Mouse (Mus musculus): ENCODE data around the gene Phtf2. TPM values are rescaled to one million over a fixed set of nuclear protein-coding genes. Genes with fewer than 3 reads are reported as not detected.

Gene Phtf2
- polyA plus RNA-seq, 1 experiment from 2014 or later, result 3.2 TPM

DNA sequence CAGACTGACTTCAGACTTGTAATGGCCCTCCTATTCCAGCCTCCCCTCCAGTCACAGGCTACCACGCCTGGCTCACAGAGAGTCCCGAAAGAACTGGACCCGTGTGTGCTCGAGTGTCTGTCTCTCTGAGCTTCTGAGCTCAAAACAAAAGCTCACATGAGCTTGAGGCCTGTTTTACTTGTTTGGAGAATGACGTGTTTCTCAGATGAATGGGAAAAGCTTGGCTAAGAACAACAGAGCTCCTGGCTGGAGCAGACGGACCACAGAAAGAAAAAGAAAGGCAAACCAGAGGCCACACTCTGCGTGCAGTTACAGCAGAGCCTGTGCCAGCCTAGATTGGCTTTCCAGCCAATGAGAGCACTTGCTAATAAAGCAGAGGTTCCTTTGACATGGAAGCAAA is 130.2 kb downstream of the Phtf2 start:
- TF ChIP-seq EP300 (IDR thresholded peaks at IDR 0.05; ENCODE audit: low read depth), result no peak
- TF ChIP-seq CTCF (IDR thresholded peaks at IDR 0.05; ENCODE audit: low read depth), result no peak
- H3K4me1 ChIP-seq (ENCODE audit: insufficient read depth), result no peaks in the 10 kb centered on the region
- no peaks in the 10 kb centered on the region for H3K36me3 ChIP-seq (replicated peaks; ENCODE audit: insufficient read depth, low read length)
- no peak overlapping the region for H3K27ac ChIP-seq (ENCODE audit: low read depth)
- no peak overlapping the region for H3K4me3 ChIP-seq (ENCODE audit: low read depth, low read length)
- H3K27me3 ChIP-seq (ENCODE audit: insufficient read depth, low read length), result no peaks in the 10 kb centered on the region
- no peak overlapping the region for H3K4me2 ChIP-seq (ENCODE audit: low read depth, low read length)
- no peak overlapping the region for H3K9ac ChIP-seq (replicated peaks)
- no peak for ATAC-seq
- WGBS (ENCODE audit: insufficient replicate concordance), result 81% methylated on average over 7 of the region's 7 CpGs
- DNase-seq, result no peak
- no peaks in the 10 kb centered on the region for H3K9me3 ChIP-seq (ENCODE audit: low read length)

DNA sequence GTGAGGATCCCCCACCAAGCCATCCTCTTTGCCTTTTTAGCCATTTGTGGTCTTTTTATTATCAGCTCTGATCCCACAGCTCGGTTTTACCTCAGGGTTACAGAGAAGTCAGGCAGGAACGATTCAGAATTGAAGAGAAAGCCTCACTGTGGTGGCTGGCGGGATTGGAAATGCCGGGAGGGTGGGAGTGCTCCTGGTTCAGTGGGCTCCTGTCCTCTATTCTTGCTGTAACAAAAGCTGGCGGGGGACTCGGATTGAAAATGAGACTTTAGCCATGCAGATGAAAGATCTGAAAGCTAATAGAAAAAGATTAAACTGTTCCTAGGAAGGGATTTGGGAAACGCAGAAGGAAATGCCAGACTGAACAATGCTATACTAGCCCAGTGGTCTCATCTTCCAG is 130.9 kb downstream of the Phtf2 start:
- no peaks in the 10 kb centered on the region for H3K9me3 ChIP-seq (ENCODE audit: low read length)
- no peak overlapping the region for H3K4me2 ChIP-seq (ENCODE audit: low read depth, low read length)
- no peaks in the 10 kb centered on the region for H3K36me3 ChIP-seq (replicated peaks; ENCODE audit: insufficient read depth, low read length)
- H3K4me3 ChIP-seq (ENCODE audit: low read depth, low read length), result no peak overlapping the region
- no peaks in the 10 kb centered on the region for H3K27me3 ChIP-seq (ENCODE audit: insufficient read depth, low read length)
- H3K4me1 ChIP-seq (ENCODE audit: insufficient read depth), result no peaks in the 10 kb centered on the region
- ATAC-seq, result no peak
- H3K9ac ChIP-seq (replicated peaks), result no peak overlapping the region
- H3K27ac ChIP-seq (ENCODE audit: low read depth), result no peak overlapping the region
- 71% methylated on average over 7 of the region's 7 CpGs for WGBS (ENCODE audit: insufficient replicate concordance)
- TF ChIP-seq EP300 (IDR thresholded peaks at IDR 0.05; ENCODE audit: low read depth), result no peak
- TF ChIP-seq CTCF (IDR thresholded peaks at IDR 0.05; ENCODE audit: low read depth), result no peak
- no peak for DNase-seq

DNA sequence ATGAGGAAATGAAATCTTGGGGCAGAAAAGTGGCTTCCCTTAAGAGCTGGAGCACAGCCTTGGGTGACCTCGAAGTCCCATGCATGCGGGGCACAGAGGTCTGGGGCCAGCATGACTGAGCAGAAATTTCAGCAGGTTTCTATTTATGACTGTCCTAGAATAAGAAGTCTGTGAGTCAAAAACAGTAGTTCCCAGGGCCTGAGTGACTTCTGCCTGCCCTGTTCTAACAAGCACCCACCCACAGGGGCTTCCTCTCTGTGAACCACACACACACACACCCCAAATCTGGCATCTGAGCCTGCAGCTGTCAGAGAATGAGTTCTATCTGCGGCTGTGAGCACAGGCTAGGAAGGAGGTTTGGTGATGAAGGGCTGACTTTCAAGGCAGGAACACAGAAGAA is 132.4 kb downstream of the Phtf2 start:
- H3K36me3 ChIP-seq (replicated peaks; ENCODE audit: insufficient read depth, low read length), result no peaks in the 10 kb centered on the region
- no peak overlapping the region for H3K4me2 ChIP-seq (ENCODE audit: low read depth, low read length)
- DNase-seq, result no peak
- H3K27me3 ChIP-seq (ENCODE audit: insufficient read depth, low read length), result no peaks in the 10 kb centered on the region
- TF ChIP-seq CTCF (IDR thresholded peaks at IDR 0.05; ENCODE audit: low read depth) (no peak), EP300 (IDR thresholded peaks at IDR 0.05; ENCODE audit: low read depth) (no peak)
- H3K27ac ChIP-seq (ENCODE audit: low read depth), result no peak overlapping the region
- no peak overlapping the region for H3K4me3 ChIP-seq (ENCODE audit: low read depth, low read length)
- H3K9ac ChIP-seq (replicated peaks), result no peak overlapping the region
- ATAC-seq, result no peak
- H3K9me3 ChIP-seq (ENCODE audit: low read length), result no peaks in the 10 kb centered on the region
- WGBS (ENCODE audit: insufficient replicate concordance), result 31% methylated on average over 3 of the region's 3 CpGs
- no peaks in the 10 kb centered on the region for H3K4me1 ChIP-seq (ENCODE audit: insufficient read depth)

DNA sequence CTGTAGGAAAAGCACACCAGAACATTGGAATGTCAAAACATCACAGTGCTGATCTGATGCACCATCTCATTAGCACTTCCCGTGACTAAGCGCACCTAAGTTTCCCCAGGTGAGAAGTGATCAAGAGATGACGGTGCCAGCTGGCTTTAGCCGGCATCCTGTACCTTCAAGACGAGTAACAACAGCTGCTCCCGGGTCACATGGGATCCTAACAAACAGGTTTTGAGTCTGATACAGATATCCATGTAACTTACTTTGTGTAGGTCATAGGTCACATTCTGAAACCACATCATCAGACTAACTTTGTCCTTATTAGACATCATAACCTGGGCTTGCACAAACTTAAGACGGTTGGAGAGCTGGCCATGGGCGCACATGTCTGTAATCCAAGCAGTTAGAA is 133.1 kb downstream of the Phtf2 start:
- Histone ChIP-seq H3K27ac (ENCODE audit: low read depth) (no peak overlapping the region), H3K9me3 (ENCODE audit: low read length) (no peaks in the 10 kb centered on the region), H3K36me3 (replicated peaks; ENCODE audit: insufficient read depth, low read length) (no peaks in the 10 kb centered on the region), H3K4me2 (ENCODE audit: low read depth, low read length) (no peak overlapping the region), H3K4me3 (ENCODE audit: low read depth, low read length) (no peak overlapping the region), H3K4me1 (ENCODE audit: insufficient read depth) (no peaks in the 10 kb centered on the region), H3K9ac (replicated peaks) (no peak overlapping the region), H3K27me3 (ENCODE audit: insufficient read depth, low read length) (no peaks in the 10 kb centered on the region)
- DNase-seq (no peak), ATAC-seq (no peak)
- WGBS (ENCODE audit: insufficient replicate concordance), result 85% methylated on average over 8 of the region's 8 CpGs
- TF ChIP-seq CTCF (IDR thresholded peaks at IDR 0.05; ENCODE audit: low read depth), result no peak
- TF ChIP-seq EP300 (IDR thresholded peaks at IDR 0.05; ENCODE audit: low read depth), result no peak

DNA sequence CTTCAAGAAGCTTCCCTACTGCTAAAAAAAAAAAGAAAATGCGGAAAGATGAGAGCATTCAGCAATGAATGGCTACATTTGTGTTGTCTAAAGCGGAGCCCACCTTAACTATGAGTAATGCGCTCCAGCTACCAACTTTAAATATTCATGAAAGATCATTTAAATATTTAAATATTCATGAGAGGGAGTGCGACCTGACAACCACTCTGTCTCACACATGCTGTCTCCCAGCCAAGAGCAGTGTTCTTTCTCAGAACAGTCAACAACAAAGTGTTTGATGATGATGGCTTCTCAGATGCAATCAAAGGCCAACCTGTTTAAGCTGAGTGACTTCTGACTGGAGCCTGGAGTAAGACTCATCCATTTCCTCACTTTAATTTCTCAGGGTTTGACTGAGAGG is 133.8 kb downstream of the Phtf2 start:
- Histone ChIP-seq H3K27ac (ENCODE audit: low read depth) (no peak overlapping the region), H3K36me3 (replicated peaks; ENCODE audit: insufficient read depth, low read length) (no peaks in the 10 kb centered on the region), H3K9ac (replicated peaks) (no peak overlapping the region), H3K4me3 (ENCODE audit: low read depth, low read length) (no peak overlapping the region), H3K27me3 (ENCODE audit: insufficient read depth, low read length) (no peaks in the 10 kb centered on the region), H3K4me2 (ENCODE audit: low read depth, low read length) (no peak overlapping the region), H3K4me1 (ENCODE audit: insufficient read depth) (no peaks in the 10 kb centered on the region), H3K9me3 (ENCODE audit: low read length) (no peaks in the 10 kb centered on the region)
- DNase-seq, result no peak
- no peak for ATAC-seq
- TF ChIP-seq CTCF (IDR thresholded peaks at IDR 0.05; ENCODE audit: low read depth) (no peak), EP300 (IDR thresholded peaks at IDR 0.05; ENCODE audit: low read depth) (no peak)
- 82% methylated on average over 4 of the region's 4 CpGs for WGBS (ENCODE audit: insufficient replicate concordance)

- 85% methylated on average over 8 of the region's 8 CpGs for WGBS (ENCODE audit: insufficient replicate concordance)
- no peaks in the 10 kb centered on the region for H3K9me3 ChIP-seq (ENCODE audit: low read length)
- no peak overlapping the region for H3K9ac ChIP-seq (replicated peaks)
Measured at GRCm38 (mm10) chr5:20741936-20742335, 140.0 kb downstream of the Phtf2 start.

DNA sequence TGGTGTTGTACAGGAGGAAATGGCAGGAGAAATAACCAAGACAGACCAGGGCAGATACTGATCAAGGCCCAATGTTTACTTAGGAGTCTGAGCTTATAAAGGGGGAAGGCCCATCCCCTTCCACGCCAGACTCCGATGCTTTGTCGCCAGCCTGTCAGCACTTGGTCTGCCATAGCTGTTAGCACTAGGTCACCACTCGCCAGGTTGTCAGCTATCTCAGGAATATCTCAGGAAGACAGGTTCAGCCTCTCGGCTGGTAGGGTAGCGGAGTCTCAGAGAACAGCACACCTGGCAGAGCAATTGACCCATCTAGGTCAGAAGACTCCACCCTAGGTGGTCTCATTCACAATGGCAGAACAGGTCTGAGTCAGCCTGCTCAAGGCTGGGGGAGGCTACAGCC is 140.7 kb downstream of the Phtf2 start:
- Histone ChIP-seq H3K36me3 (replicated peaks; ENCODE audit: insufficient read depth, low read length) (no peaks in the 10 kb centered on the region), H3K9ac (replicated peaks) (no peak overlapping the region), H3K27ac (ENCODE audit: low read depth) (no peak overlapping the region), H3K4me3 (ENCODE audit: low read depth, low read length) (no peak overlapping the region), H3K4me2 (ENCODE audit: low read depth, low read length) (no peak overlapping the region), H3K9me3 (ENCODE audit: low read length) (no peaks in the 10 kb centered on the region), H3K4me1 (ENCODE audit: insufficient read depth) (no peaks in the 10 kb centered on the region), H3K27me3 (ENCODE audit: insufficient read depth, low read length) (no peaks in the 10 kb centered on the region)
- 73% methylated on average over 6 of the region's 6 CpGs for WGBS (ENCODE audit: insufficient replicate concordance)
- no peak for DNase-seq
- ATAC-seq, result no peak
- TF ChIP-seq CTCF (IDR thresholded peaks at IDR 0.05; ENCODE audit: low read depth) (no peak), EP300 (IDR thresholded peaks at IDR 0.05; ENCODE audit: low read depth) (no peak)

More at GRCm38 (mm10) chr5:20741936-20742335, 140.0 kb downstream of the Phtf2 start:
- no peak for DNase-seq
- no peak for ATAC-seq
- H3K27ac ChIP-seq (ENCODE audit: low read depth), result no peak overlapping the region
- H3K36me3 ChIP-seq (replicated peaks; ENCODE audit: insufficient read depth, low read length), result no peaks in the 10 kb centered on the region
- no peaks in the 10 kb centered on the region for H3K27me3 ChIP-seq (ENCODE audit: insufficient read depth, low read length)
- no peak for TF ChIP-seq EP300 (IDR thresholded peaks at IDR 0.05; ENCODE audit: low read depth)
- no peak for TF ChIP-seq CTCF (IDR thresholded peaks at IDR 0.05; ENCODE audit: low read depth)
- H3K4me2 ChIP-seq (ENCODE audit: low read depth, low read length), result no peak overlapping the region
- no peak overlapping the region for H3K4me3 ChIP-seq (ENCODE audit: low read depth, low read length)
- H3K4me1 ChIP-seq (ENCODE audit: insufficient read depth), result no peaks in the 10 kb centered on the region
